Mouse (Mus musculus) cerebellum, adult 2 months (tissue): ENCODE data around the gene Chd4.

Experiments
- CTCF ChIP-seq: fragments of 200-500 bp; IDR thresholded peaks from 2 replicates; pipeline ENCODE4 v1.5.1; 2011; ENCODE audit warnings: low read depth, mild to moderate bottlenecking, control low read depth, low read length, moderate library complexity, borderline replicate concordance; ENCODE audit not compliant: insufficient read depth
- POLR2A ChIP-seq: fragments of 200-500 bp; IDR thresholded peaks from 2 replicates; pipeline ENCODE4 v1.6.1; 2011; ENCODE audit warnings: low read length, control low read depth, borderline replicate concordance; ENCODE audit not compliant: insufficient read depth

GRCm38 (mm10) chr6:125089521-125090321 lies 6.1 kb upstream of the Chd4 start:
- TF ChIP-seq CTCF (no peak), POLR2A (0 out of 2 replicates have a peak, but pooled peaks have one; percentile 15)
